Mouse (Mus musculus) MEL (cell line): ENCODE results near the gene Tmem92.

Experiments
- BHLHE40 ChIP-seq: IDR thresholded peaks from 2 replicates; pipeline ENCODE4 v1.6.1; 2012; ENCODE audit warnings: low read depth, mild to moderate bottlenecking, inconsistent platforms, low read length, improper control_type of control experiment, borderline replicate concordance
- CTCF ChIP-seq, 3 experiments: IDR thresholded peaks in 2 of 3; conservative IDR thresholded peaks in 1 of 3; 2 replicates each; pipeline ENCODE4 v1.5.1; 2011 to 2012; ENCODE audit warnings: low read length in 3 of 3, low read depth in 2 of 3, mild to moderate bottlenecking in 2 of 3, improper control_type of control experiment in 1 of 3, inconsistent platforms in 1 of 3, mixed read lengths in 1 of 3, moderate library complexity in 1 of 3; ENCODE audit not compliant: control insufficient read depth in 1 of 3, insufficient read depth in 1 of 3, poor library complexity in 1 of 3, severe bottlenecking in 1 of 3
- EP300 ChIP-seq, 2 experiments: IDR thresholded peaks; 2 replicates each; pipeline ENCODE4 v1.6.1; 2011; ENCODE audit warnings: improper control_type of control experiment in 2 of 2, low read length in 2 of 2, low read depth in 1 of 2, mild to moderate bottlenecking in 1 of 2
- MAX ChIP-seq: IDR thresholded peaks from 2 replicates; pipeline ENCODE4 v1.6.1; 2011; ENCODE audit warnings: low read length, improper control_type of control experiment
- POLR2A ChIP-seq, 2 experiments: IDR thresholded peaks; 2 replicates each; pipeline ENCODE4 v1.6.1; 2011 to 2012; ENCODE audit warnings: low read length in 2 of 2, mild to moderate bottlenecking in 2 of 2, control low read depth in 1 of 2, improper control_type of control experiment in 1 of 2, low read depth in 1 of 2, moderate library complexity in 1 of 2; ENCODE audit not compliant: control insufficient read depth in 1 of 2, insufficient read depth in 1 of 2, poor library complexity in 1 of 2
- POLR2AphosphoS2 ChIP-seq: IDR thresholded peaks from 2 replicates; pipeline ENCODE4 v1.6.1; 2011; ENCODE audit warnings: low read length, improper control_type of control experiment
- POLR2AphosphoS5 ChIP-seq: IDR thresholded peaks from 2 replicates; pipeline ENCODE4 v1.6.1; 2012; ENCODE audit warnings: low read depth, borderline replicate concordance, mild to moderate bottlenecking, inconsistent platforms, low read length, moderate library complexity, mixed read lengths
- ZMIZ1 ChIP-seq: IDR thresholded peaks from 2 replicates; pipeline ENCODE4 v1.6.1; 2012; ENCODE audit warnings: low read depth, mild to moderate bottlenecking, inconsistent platforms, low read length, improper control_type of control experiment, moderate library complexity

- TF ChIP-seq CTCF (IDR thresholded peaks at IDR 0.05 in 2 of 3, conservative IDR thresholded peaks at IDR 0.05 in 1 of 3; ENCODE audit: control insufficient read depth in 1 of 3, insufficient read depth in 1 of 3, low read depth in 2 of 3, low read length in 3 of 3, poor library complexity in 1 of 3, severe bottlenecking in 1 of 3) (no peak), POLR2AphosphoS2 (no peak), POLR2A (IDR thresholded peaks at IDR 0.05; ENCODE audit: control insufficient read depth in 1 of 2, insufficient read depth in 1 of 2, low read depth in 1 of 2, low read length in 2 of 2, poor library complexity in 1 of 2) (no peak), ZMIZ1 (no peak), BHLHE40 (no peak), EP300 (IDR thresholded peaks at IDR 0.05; ENCODE audit: low read depth in 1 of 2, low read length in 2 of 2) (no peak), MAX (no peak), POLR2AphosphoS5 (no peak)
Measured at GRCm38 (mm10) chr11:94772363-94773055, 10.0 kb downstream of the Tmem92 start.
